Mouse (Mus musculus) cortical plate, adult 2 months (tissue): ENCODE data around the gene Sbf2. TPM values are rescaled to one million over a fixed set of nuclear protein-coding genes. Genes with fewer than 3 reads are reported as not detected.
"Not testable (repeated sequence)": the region's sequence is repeated elsewhere in the genome, so short reads cannot be mapped to it uniquely, and the experiment has no call there.

Experiments
- H3K27ac ChIP-seq: fragments of 200-500 bp; 2 replicates; pipeline ENCODE4 v1.5.1; 2012; ENCODE audit warnings: low read length, control low read depth, inconsistent platforms; ENCODE audit not compliant: insufficient read depth
- H3K4me1 ChIP-seq: fragments of 200-500 bp; 2 replicates; pipeline ENCODE4 v1.6.1; 2011; ENCODE audit warnings: low read length; ENCODE audit not compliant: control insufficient read depth, insufficient read depth
- H3K4me3 ChIP-seq: fragments of 200-500 bp; 2 replicates; pipeline ENCODE4 v1.5.1; 2011; ENCODE audit warnings: mild to moderate bottlenecking, low read length, control low read depth; ENCODE audit not compliant: insufficient read depth
- CTCF ChIP-seq: fragments of 200-500 bp; IDR thresholded peaks from 2 replicates; pipeline ENCODE4 v1.5.1; 2011; ENCODE audit warnings: mild to moderate bottlenecking, control low read depth, low read length; ENCODE audit not compliant: insufficient read depth; ENCODE audit errors: extremely low read depth
- POLR2A ChIP-seq: fragments of 200-500 bp; IDR thresholded peaks from 2 replicates; pipeline ENCODE4 v1.6.1; 2011; ENCODE audit warnings: mild to moderate bottlenecking, low read length, control low read depth; ENCODE audit not compliant: insufficient read depth; ENCODE audit errors: extremely low read depth
- polyA plus RNA-seq: library from polyadenylated mRNA; depleted of rRNA; stranded (reverse); fragments of >200 nt; gene quantifications from 2 replicates; pipeline ENCODE4 v1.2.3, GENCODE M21; 2012

Gene Sbf2
- polyA plus RNA-seq, 1 experiment = 32.8 TPM

DNA sequence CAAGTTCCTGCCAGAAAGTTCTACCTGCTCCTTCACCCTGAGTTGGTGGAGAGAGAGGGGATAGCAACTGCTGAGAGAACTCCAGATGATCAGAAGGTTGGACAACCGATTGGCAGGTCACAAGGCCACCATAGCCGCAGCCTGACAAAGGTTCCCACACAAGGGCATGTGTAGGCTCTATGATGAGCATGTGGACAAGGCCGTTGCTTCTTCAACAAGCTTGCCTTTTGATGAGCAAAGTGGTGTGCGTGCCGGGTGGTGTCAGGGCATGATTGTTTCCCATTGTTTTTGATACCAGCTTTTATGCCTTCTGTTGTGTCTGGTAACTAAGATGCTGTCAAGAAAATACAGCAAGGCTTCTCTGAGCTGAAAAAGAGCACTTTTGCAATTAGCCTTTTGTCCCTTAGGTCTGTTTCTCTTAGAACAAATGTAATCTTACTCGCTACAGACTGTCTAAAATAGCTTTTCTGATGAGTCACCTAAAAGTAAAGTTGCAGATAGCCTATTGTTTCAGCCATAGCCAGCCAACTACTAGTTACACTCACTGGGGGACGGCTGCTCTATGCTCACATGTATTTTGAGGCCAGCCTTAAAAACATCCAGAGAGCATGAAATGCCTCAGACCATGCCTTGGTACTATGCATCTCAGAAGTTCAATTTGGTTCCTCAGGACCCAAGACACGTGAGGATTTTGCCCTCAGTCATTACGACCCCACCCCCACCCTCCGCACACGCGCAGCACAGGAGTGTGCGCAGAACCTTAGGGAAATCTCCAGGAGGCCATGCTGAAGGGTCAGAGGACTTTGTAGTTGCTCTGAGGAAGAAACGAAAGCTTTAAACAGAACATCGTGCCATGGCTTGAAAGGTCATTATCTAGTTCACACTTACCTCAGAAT, 33.1 kb upstream of the Sbf2 start:
- H3K27ac ChIP-seq = no peak overlapping the region
- TF ChIP-seq POLR2A = no peak

DNA sequence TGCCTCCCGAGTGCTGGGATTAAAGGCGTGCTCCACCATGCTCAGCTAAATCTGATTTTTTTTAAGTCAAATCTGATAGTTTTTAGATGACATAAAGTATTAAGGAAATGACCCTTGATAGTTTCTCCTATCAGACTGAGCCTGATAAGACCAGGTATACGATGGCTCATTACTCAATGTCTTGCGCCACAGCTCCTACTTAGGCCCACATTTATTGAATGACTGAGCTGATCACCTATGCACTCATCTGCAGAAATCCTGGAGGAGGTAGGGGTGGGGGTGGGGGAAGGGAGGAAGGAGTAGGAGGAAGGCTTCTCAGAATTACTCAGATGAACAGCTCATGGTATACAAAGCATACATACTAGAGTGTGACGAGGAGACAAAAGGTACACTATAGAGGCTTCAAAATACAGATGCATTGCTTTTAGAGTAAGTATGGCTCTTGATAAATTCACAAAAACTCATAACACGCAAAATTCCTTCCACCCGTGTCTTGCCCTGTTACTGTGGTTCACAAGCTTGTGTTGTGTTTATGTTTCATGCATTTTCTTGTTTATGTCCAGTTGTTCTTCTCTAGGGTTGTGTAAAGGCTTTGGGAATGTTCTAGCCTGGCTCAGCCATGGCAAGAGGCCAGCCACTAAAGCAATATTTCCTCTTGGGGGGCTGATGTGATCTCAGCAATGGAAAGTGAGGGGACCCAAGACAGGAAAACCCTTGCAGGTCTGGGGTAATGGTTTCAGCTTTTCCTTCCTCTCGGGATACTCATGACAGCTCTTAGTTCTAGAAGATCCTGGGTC, 32.1 kb upstream of the Sbf2 start:
- Histone ChIP-seq H3K27ac (no peak overlapping the region), H3K4me3 (no peak overlapping the region), H3K4me1 (no peaks in the 10 kb centered on the region)
- no peak for TF ChIP-seq CTCF
- TF ChIP-seq POLR2A = no peak

More for the DNA sequence above, 33.1 kb upstream of the Sbf2 start:
- H3K4me3 ChIP-seq = no peak overlapping the region
- H3K4me1 ChIP-seq = no peaks in the 10 kb centered on the region

DNA sequence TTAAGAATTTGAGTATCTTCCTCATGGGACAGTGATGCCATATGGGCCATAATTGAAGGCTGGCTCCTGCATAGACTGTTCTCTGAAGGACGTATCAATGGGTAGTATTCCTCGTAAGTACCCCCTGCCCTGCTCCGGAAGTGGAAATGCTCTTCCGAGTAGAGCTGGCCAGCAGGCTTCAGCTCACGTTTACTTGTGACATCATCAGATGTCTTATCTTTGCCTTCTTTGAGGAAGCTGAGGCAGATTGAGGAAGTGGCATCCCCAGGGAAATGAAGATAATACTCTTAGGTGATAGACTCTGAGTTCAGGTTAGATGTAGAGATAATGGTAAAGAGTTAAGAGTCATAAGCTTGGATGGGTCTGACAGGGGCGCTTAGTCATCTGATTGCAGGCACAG, 31.1 kb upstream of the Sbf2 start:
- Histone ChIP-seq H3K4me3 (no peak overlapping the region), H3K27ac (no peak overlapping the region), H3K4me1 (no peaks in the 10 kb centered on the region)
- TF ChIP-seq POLR2A = no peak
- TF ChIP-seq CTCF = no peak

DNA sequence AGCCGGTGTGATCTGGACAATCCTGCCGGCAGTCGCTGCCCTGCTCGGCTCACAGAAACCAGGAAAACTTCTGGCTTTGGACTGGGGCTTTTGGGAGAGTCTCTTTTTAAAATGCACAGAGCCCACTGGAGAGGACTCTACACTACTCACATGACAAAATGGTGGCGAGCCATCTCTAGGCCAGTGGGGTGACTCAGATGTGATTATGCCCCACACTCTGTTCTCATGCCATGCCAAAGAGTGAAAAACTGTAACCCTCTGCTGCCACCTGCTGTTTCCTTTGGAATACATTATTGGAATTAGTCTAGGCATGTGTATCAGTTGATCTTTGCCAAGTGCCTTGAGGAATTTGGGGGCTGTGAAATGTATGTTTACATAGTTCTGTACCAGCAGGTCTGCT, 30.6 kb upstream of the Sbf2 start:
- no peak overlapping the region for H3K27ac ChIP-seq
- H3K4me1 ChIP-seq = no peaks in the 10 kb centered on the region
- no peak overlapping the region for H3K4me3 ChIP-seq
- peak; percentile 67 for TF ChIP-seq CTCF
- TF ChIP-seq POLR2A = no peak

DNA sequence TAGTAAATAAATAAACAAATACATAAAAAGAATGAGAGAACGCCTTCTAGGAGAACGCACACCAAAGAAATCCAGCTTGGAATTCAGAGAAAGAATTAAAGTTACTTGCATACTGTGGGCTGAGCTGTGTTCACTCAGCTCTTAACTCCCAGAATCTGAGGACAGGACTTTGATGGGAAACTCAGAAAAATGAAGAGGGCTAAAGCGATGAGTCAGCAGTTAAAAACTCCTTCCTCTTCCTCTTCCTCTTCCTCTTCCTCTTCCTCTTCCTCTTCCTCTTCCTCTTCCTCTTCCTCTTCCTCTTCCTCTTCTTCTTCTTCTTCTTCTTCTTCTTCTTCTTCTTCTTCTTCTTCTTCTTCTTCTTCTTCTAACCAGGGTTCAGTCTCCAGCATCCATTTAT, 25.2 kb upstream of the Sbf2 start:
- H3K27ac ChIP-seq = not testable (repeated sequence)

DNA sequence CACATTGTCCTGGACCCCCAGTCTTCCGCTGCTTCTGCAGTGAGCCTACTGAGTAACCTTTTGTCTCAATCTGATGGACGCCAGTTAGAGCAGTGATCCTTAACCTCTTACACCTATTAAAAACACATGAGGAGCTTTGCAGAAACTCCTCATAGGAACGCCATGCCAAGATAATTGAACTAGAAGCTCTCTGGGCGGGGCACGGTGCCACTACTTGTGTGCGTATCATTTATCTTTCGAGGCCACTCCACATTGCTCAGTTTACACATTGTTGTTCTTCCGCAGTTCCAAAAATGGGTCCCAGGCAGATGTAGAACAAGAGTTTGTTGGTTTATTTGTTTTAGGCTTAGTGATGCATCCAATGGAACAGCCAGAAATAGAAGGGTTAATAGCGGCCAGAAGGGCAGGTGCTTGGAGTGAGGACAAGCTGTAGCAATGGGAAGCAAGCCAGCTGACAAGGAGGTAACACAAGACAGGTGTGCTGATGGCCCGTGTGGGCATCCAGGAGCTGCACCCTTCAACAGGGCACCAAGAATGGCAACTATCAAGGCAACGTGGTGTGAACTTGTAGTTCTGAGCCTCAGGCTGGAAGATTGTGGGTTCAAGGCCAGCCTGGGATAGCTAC, 24.7 kb upstream of the Sbf2 start:
- TF ChIP-seq CTCF (no peak), POLR2A (no peak)
- H3K27ac ChIP-seq = no peak overlapping the region
- no peak overlapping the region for H3K4me3 ChIP-seq
- no peaks in the 10 kb centered on the region for H3K4me1 ChIP-seq

More for the DNA sequence above, 25.2 kb upstream of the Sbf2 start:
- not testable (repeated sequence) for H3K4me3 ChIP-seq, H3K4me1 ChIP-seq

DNA sequence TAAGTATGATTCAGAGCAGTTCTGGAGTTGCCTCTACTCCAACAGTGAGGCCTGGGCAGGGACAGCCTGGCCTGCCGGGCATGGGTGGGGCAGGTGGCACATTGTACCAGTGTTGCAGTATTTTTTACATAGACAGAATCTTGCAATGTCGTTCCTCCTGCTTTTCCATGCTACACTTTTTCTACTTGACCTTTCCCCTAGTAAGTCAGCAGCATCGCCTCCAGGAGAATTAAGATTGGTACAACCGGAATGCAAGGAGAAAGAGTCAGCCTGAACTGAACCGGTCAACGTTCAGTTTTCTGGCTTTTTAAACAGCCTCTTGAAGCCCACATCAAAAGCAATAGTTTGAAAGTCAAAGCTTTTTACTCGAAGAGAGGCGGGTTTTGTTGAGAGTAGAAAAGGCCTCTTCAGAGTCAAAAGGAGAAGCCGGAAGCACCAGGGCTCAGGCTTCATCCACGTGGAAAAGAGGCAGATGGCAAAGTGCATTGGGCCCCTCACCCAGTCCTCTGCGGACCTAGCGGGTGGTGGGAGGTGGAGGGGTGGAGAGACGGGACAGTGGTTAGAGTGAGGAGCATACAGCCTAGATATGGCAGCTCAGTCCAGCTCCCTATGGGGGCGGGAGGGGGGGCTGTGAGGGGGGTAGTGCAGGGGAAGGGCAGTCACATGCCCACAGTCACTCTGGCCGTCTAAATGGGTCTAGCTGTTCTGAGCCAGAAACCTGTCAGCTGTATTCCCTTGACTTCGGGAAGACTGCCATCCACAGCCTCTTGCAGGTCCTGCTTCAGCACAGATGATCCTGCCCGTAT, 23.8 kb upstream of the Sbf2 start:
- Histone ChIP-seq H3K4me3 (no peak overlapping the region), H3K4me1 (no peaks in the 10 kb centered on the region), H3K27ac (no peak overlapping the region)
- TF ChIP-seq CTCF (no peak), POLR2A (no peak)

DNA sequence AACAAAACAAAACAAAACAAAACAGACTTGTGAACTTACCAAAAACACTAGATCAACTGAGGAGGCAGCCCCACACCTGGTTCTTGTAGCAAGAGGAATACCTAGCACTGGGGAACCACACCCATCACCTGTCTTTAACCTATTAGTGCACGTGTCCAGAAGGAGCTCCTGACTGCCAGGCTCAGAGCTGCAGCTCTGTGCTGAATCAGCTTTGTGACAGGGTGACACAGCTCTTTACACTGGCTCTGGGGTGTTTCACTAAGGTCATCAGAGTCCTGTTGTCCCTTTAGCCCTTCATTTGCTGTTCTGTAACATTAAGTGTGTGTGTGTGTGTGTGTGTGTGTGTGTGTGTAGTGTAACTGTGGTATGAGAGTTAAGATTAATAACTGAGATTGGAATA, 21.8 kb upstream of the Sbf2 start:
- TF ChIP-seq CTCF (no peak), POLR2A (no peak)
- Histone ChIP-seq H3K4me3 (no peak overlapping the region), H3K4me1 (no peaks in the 10 kb centered on the region), H3K27ac (no peak overlapping the region)

DNA sequence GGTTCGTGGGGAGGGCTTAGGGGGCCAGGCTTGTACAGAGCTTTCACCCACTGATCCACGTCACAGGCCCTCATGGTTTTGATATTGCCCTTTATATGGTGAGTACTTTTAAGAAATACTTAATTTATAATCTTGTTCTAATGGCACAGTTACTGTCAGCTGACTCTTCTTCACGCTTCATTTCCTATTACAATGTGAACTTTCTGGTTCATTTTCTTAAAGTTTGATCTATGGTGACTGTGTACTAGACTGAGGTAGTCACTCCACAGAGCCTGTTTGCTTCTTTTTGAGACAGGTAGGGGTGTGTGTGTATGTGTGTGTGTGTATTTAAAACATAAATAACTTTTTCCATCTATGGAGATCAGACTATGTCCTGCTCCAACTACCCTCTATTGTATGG, 21.2 kb upstream of the Sbf2 start:
- H3K27ac ChIP-seq = no peak overlapping the region
- no peak overlapping the region for H3K4me3 ChIP-seq
- TF ChIP-seq POLR2A (no peak), CTCF (no peak)
- H3K4me1 ChIP-seq = no peaks in the 10 kb centered on the region
